In the genomic region with DNA sequence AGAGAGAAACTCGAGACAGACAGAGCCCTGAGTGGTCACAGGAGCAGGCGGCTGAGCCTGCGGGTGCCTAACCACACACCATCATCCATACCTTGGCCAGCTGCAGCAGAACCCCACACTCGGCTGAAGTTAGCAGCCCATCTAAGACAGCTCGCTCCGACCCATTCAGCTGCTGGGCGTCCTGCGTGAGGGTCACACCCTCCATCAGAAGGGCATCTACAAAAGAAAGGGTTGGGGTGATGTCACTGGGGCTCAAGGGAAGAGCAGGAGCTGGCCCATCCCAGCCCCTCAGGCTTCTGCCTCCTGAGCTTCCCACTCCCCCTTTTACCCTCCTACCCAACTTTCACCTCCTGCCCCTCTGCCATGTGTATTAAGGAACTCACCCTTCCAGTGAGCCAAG, we compare ENCODE assay signal across 27 mouse cellular contexts. TPM values are rescaled to one million over a fixed set of nuclear protein-coding genes. Genes with fewer than 3 reads are reported as not detected.
DNase-seq lines count a peak whose midpoint lies in the region; ATAC-seq and TF ChIP-seq lines count a peak whose summit lies in the region.
"Had no signal": no experiment of that assay in that cellular context is flagged by ENCODE, and none has a peak within 500 bp of the region (broad histone marks: within the 10 kb centered on the region; RNA-seq: fewer than 3 reads in every experiment).

No protein-coding gene starts in this region.

- peaks cover 48% of the 10 kb centered on the region for H3K36me3 ChIP-seq in forebrain, embryonic 10.5 days (replicated peaks)
- H3K36me3 ChIP-seq in forebrain, embryonic 16.5 days (ENCODE audit: control insufficient read depth, insufficient read depth) = peaks cover 5% of the 10 kb centered on the region; the same call in 1 of the 2 replicates
- H3K36me3 ChIP-seq in E14TG2a.4 (ENCODE audit: insufficient read depth, low read length) (no peaks in the 10 kb centered on the region), ES-E14 (ENCODE audit: control insufficient read depth, insufficient read depth, low read length, poor library complexity, severe bottlenecking) (no peaks in the 10 kb centered on the region)
- peaks cover 28% of the 10 kb centered on the region for H3K36me3 ChIP-seq in hindbrain, embryonic 14.5 days (replicated peaks; ENCODE audit: control insufficient read depth, insufficient read depth)
- H3K36me3 ChIP-seq: G1E had no signal

- in situ Hi-C loops in ES-E14 (cut with MboI; ENCODE audit: low sequenced_read_pairs in 2 of 2, unreplicated experiment in 2 of 2) = no loop called here

- 0 out of 2 replicates have a peak, but pooled peaks cover 5% of the 10 kb centered on the region for H3K27me3 ChIP-seq in forebrain, embryonic 10.5 days (ENCODE audit: poor library complexity, severe bottlenecking)
- no peaks in the 10 kb centered on the region for H3K27me3 ChIP-seq in forebrain, embryonic 16.5 days (replicated peaks; ENCODE audit: control insufficient read depth, insufficient read depth, low read length)
- peaks cover 30% of the 10 kb centered on the region for H3K27me3 ChIP-seq in E14TG2a.4 (ENCODE audit: insufficient read depth, low read length)
- H3K27me3 ChIP-seq in hindbrain, embryonic 14.5 days (ENCODE audit: control insufficient read depth, insufficient read depth, low read length) = no peaks in the 10 kb centered on the region
- H3K27me3 ChIP-seq: embryonic facial prominence, embryonic 12.5 days; embryonic facial prominence, embryonic 15.5 days; forebrain, embryonic 12.5 days; forebrain, embryonic 15.5 days; heart, embryonic 13.5 days; hindbrain, embryonic 15.5 days had no signal

- no peak for TF ChIP-seq CTCF in E14TG2a.4 (conservative IDR thresholded peaks at IDR 0.05; ENCODE audit: low read length)
- TF ChIP-seq CTCF in left cerebral cortex, adult 2 months (IDR thresholded peaks at IDR 0.05) = no peak

- DNase-seq in forebrain, embryonic 10.5 days (ENCODE audit: extremely low spot score, low spot score) = no peak
- DNase-seq in ES-E14 (ENCODE audit: low read depth, low spot score) = peak; percentile 61
- peak; percentile 84 for DNase-seq in ZHBTc4 (ENCODE audit: low read depth, low spot score)
- no peak for DNase-seq in hindbrain, embryonic 14.5 days (ENCODE audit: low spot score)
- no peak for DNase-seq in left cerebral cortex, adult 2 months (ENCODE audit: extremely low spot score in 1 of 2, low spot score in 2 of 2)
- DNase-seq: adrenal gland, adult 2 months; adrenal gland, postnatal 14 days; cerebellum, adult 11 months; cerebellum, adult 2 months; cerebellum, postnatal 25 days; gastrocnemius, postnatal 10 days; gastrocnemius, postnatal 36 days; heart, adult 2 months; heart, postnatal 14 days; heart, postnatal 4 days had no signal

- no peak overlapping the region for H3K4me3 ChIP-seq in forebrain, embryonic 10.5 days
- no peak overlapping the region for H3K4me3 ChIP-seq in forebrain, embryonic 16.5 days (replicated peaks; ENCODE audit: low read length)
- peak overlapping the region; percentile 45 for H3K4me3 ChIP-seq in E14TG2a.4 (replicated peaks; ENCODE audit: low read length)
- H3K4me3 ChIP-seq in ES-E14 (ENCODE audit: insufficient read depth in 1 of 2, low read depth in 1 of 2, low read length in 2 of 2, poor library complexity in 1 of 2, severe bottlenecking in 1 of 2) = 0 out of 4 replicates have a peak overlapping the region, but pooled peaks of 1 of the 2 experiments have one; percentile 0
- no peak overlapping the region for H3K4me3 ChIP-seq in hindbrain, embryonic 14.5 days (replicated peaks; ENCODE audit: low read length)
- no peak overlapping the region for H3K4me3 ChIP-seq in left cerebral cortex, adult 2 months
- H3K4me3 ChIP-seq: embryonic facial prominence, embryonic 12.5 days; embryonic facial prominence, embryonic 15.5 days; forebrain, embryonic 12.5 days; forebrain, embryonic 15.5 days; heart, adult 2 months; heart, embryonic 10.5 days; heart, embryonic 13.5 days; hindbrain, embryonic 15.5 days had no signal

- 52% methylated on average over 8 of the region's 8 CpGs for WGBS in forebrain, embryonic 10.5 days
- WGBS in forebrain, embryonic 16.5 days = 68% methylated on average over 8 of the region's 8 CpGs
- WGBS in hindbrain, embryonic 14.5 days = 43% methylated on average over 8 of the region's 8 CpGs

- no peaks in the 10 kb centered on the region for H3K9me3 ChIP-seq in forebrain, embryonic 10.5 days
- no peaks in the 10 kb centered on the region for H3K9me3 ChIP-seq in forebrain, embryonic 16.5 days (ENCODE audit: control insufficient read depth, low read length)
- H3K9me3 ChIP-seq in E14TG2a.4 (ENCODE audit: low read length) = no peaks in the 10 kb centered on the region
- H3K9me3 ChIP-seq in ES-E14 (ENCODE audit: control insufficient read depth, insufficient read depth, low read depth, low read length) = no peaks in the 10 kb centered on the region
- no peaks in the 10 kb centered on the region for H3K9me3 ChIP-seq in hindbrain, embryonic 14.5 days (ENCODE audit: control insufficient read depth, low read length)
- H3K9me3 ChIP-seq: embryonic facial prominence, embryonic 12.5 days; embryonic facial prominence, embryonic 15.5 days; forebrain, embryonic 12.5 days; forebrain, embryonic 15.5 days; G1E; heart, embryonic 10.5 days; heart, embryonic 13.5 days; hindbrain, embryonic 15.5 days had no signal

- no peak for ATAC-seq in forebrain, embryonic 16.5 days
- ATAC-seq in hindbrain, embryonic 14.5 days (ENCODE audit: low FRiP score) = no peak
- ATAC-seq: forebrain, embryonic 15.5 days had no signal

- intact Hi-C loops in left cerebral cortex, adult 2 months (cut with DNase I) = no loop called here

- H3K4me1 ChIP-seq in forebrain, embryonic 10.5 days = peaks cover 14% of the 10 kb centered on the region
- peaks cover 2% of the 10 kb centered on the region for H3K4me1 ChIP-seq in forebrain, embryonic 16.5 days (replicated peaks; ENCODE audit: control insufficient read depth, insufficient read depth, low read length)
- H3K4me1 ChIP-seq in E14TG2a.4 (replicated peaks; ENCODE audit: low read depth, low read length) (peaks cover 66% of the 10 kb centered on the region), ES-E14 (ENCODE audit: control insufficient read depth in 2 of 2, insufficient read depth in 2 of 2, low read length in 2 of 2, poor library complexity in 1 of 2) (peaks cover 0 to 19% of the 10 kb centered on the region in 2 experiments; a peak in 2 of 4 replicates)
- H3K4me1 ChIP-seq in hindbrain, embryonic 14.5 days (replicated peaks; ENCODE audit: control insufficient read depth, insufficient read depth, low read length) = peaks cover 2% of the 10 kb centered on the region; the same call in 1 of the 2 replicates

- peak overlapping the region; percentile 7; the same call in 1 of the 2 replicates for H3K27ac ChIP-seq in forebrain, embryonic 10.5 days
- no peak overlapping the region for H3K27ac ChIP-seq in forebrain, embryonic 16.5 days (ENCODE audit: low read length)
- H3K27ac ChIP-seq in ES-E14 (ENCODE audit: insufficient read depth, low read depth, low read length, poor library complexity, severe bottlenecking) = no peak overlapping the region
- H3K27ac ChIP-seq in hindbrain, embryonic 14.5 days = no peak overlapping the region
- no peak overlapping the region for H3K27ac ChIP-seq in left cerebral cortex, adult 2 months
- H3K27ac ChIP-seq: embryonic facial prominence, embryonic 12.5 days; embryonic facial prominence, embryonic 15.5 days; forebrain, embryonic 12.5 days; forebrain, embryonic 15.5 days; heart, adult 2 months; heart, embryonic 10.5 days; heart, embryonic 13.5 days; hindbrain, embryonic 15.5 days had no signal

- H3K4me2 ChIP-seq in forebrain, embryonic 16.5 days (ENCODE audit: low read length) = no peak overlapping the region
- no peak overlapping the region for H3K4me2 ChIP-seq in hindbrain, embryonic 14.5 days (replicated peaks)
- H3K4me2 ChIP-seq: embryonic facial prominence, embryonic 12.5 days; embryonic facial prominence, embryonic 15.5 days; forebrain, embryonic 12.5 days; forebrain, embryonic 15.5 days; heart, embryonic 13.5 days; hindbrain, embryonic 15.5 days had no signal

- no peak overlapping the region for H3K9ac ChIP-seq in forebrain, embryonic 16.5 days (replicated peaks; ENCODE audit: low read depth, low read length)
- H3K9ac ChIP-seq in ES-E14 (ENCODE audit: insufficient read depth, low read depth, low read length, poor library complexity, severe bottlenecking) = no peak overlapping the region
- H3K9ac ChIP-seq in hindbrain, embryonic 14.5 days = no peak overlapping the region
- H3K9ac ChIP-seq: embryonic facial prominence, embryonic 12.5 days; embryonic facial prominence, embryonic 15.5 days; forebrain, embryonic 12.5 days; forebrain, embryonic 15.5 days; heart, embryonic 13.5 days; hindbrain, embryonic 15.5 days had no signal

RNA-seq across cellular contexts. Expression of a gene that starts 7.0 kb away (rescaled TPM):
- polyA plus RNA-seq in forebrain, embryonic 10.5 days (2016; fragmentation: Nextera tagmentation; extraction: Ambion mirVana) = 9.7 TPM in 2 replicates
- polyA plus RNA-seq in forebrain, embryonic 16.5 days (2015; fragmentation: Nextera tagmentation; extraction: Ambion mirVana) = 13.0 and 16.8 TPM in 2 replicates
- 10.1 and 15.6 TPM in 2 replicates for total RNA-seq in ES-E14 (2012; rRNA removed)
- 13.3 and 17.6 TPM in 2 replicates for polyA plus RNA-seq in hindbrain, embryonic 14.5 days (2014; fragmentation: Nextera tagmentation; extraction: Ambion mirVana)
- total RNA-seq in left cerebral cortex, adult 2 months (2021) = 10 to 100 TPM; 29.1 to 33.1 TPM
- total RNA-seq: G1E had no signal
- polyA plus RNA-seq: G1E had no signal

RNA-seq across cellular contexts. Expression of a gene that starts 10.5 kb away (rescaled TPM):
- polyA plus RNA-seq in forebrain, embryonic 10.5 days (2016; fragmentation: Nextera tagmentation; extraction: Ambion mirVana) = 0.32 and 0.42 TPM in 2 replicates
- polyA plus RNA-seq in forebrain, embryonic 16.5 days (2015; fragmentation: Nextera tagmentation; extraction: Ambion mirVana) = 0.42 and 0.75 TPM in 2 replicates
- 0.32 TPM in 1 of 2 replicates, not detected in the other for total RNA-seq in ES-E14 (2012; rRNA removed)
- polyA plus RNA-seq in hindbrain, embryonic 14.5 days (2014; fragmentation: Nextera tagmentation; extraction: Ambion mirVana) = 0.21 and 1.2 TPM in 2 replicates
- total RNA-seq in left cerebral cortex, adult 2 months (2021) = not detected
- total RNA-seq: common myeloid progenitor, adult 5-6 weeks; granulocyte monocyte progenitor cell, adult 5-6 weeks had no signal
- polyA plus RNA-seq: G1E had no signal

RNA-seq across cellular contexts. Expression of a gene that starts 13.2 kb away (rescaled TPM):
- 2.1 and 2.5 TPM in 2 replicates for polyA plus RNA-seq in forebrain, embryonic 10.5 days (2016; fragmentation: Nextera tagmentation; extraction: Ambion mirVana)
- polyA plus RNA-seq in forebrain, embryonic 16.5 days (2015; fragmentation: Nextera tagmentation; extraction: Ambion mirVana) = 21.8 and 28.8 TPM in 2 replicates
- total RNA-seq in ES-E14 (2012; rRNA removed) = 1.7 and 3.1 TPM in 2 replicates
- 16.6 and 17.6 TPM in 2 replicates for polyA plus RNA-seq in hindbrain, embryonic 14.5 days (2014; fragmentation: Nextera tagmentation; extraction: Ambion mirVana)
- total RNA-seq in left cerebral cortex, adult 2 months (2021) = 100 to 1,000 TPM; 231 to 248 TPM
- polyA plus RNA-seq: G1E had no signal

RNA-seq across cellular contexts. Expression of a gene that starts 21.2 kb away (rescaled TPM):
- 271 and 298 TPM in 2 replicates for polyA plus RNA-seq in forebrain, embryonic 10.5 days (2016; fragmentation: Nextera tagmentation; extraction: Ambion mirVana)
- 69.7 and 76.7 TPM in 2 replicates for polyA plus RNA-seq in forebrain, embryonic 16.5 days (2015; fragmentation: Nextera tagmentation; extraction: Ambion mirVana)
- 128 and 137 TPM in 2 replicates for total RNA-seq in ES-E14 (2012; rRNA removed)
- polyA plus RNA-seq in hindbrain, embryonic 14.5 days (2014; fragmentation: Nextera tagmentation; extraction: Ambion mirVana) = 29.3 and 36.2 TPM in 2 replicates
- total RNA-seq in left cerebral cortex, adult 2 months (2021) = under 1 TPM; 0.63 to 0.66 TPM

RNA-seq across cellular contexts. Expression of a gene that starts 21.3 kb away (rescaled TPM):
- polyA plus RNA-seq in forebrain, embryonic 10.5 days (2016; fragmentation: Nextera tagmentation; extraction: Ambion mirVana) = 214 and 215 TPM in 2 replicates
- 203 and 216 TPM in 2 replicates for polyA plus RNA-seq in forebrain, embryonic 16.5 days (2015; fragmentation: Nextera tagmentation; extraction: Ambion mirVana)
- 149 and 150 TPM in 2 replicates for total RNA-seq in ES-E14 (2012; rRNA removed)
- 180 and 182 TPM in 2 replicates for polyA plus RNA-seq in hindbrain, embryonic 14.5 days (2014; fragmentation: Nextera tagmentation; extraction: Ambion mirVana)
- 100 to 1,000 TPM; 184 to 190 TPM for total RNA-seq in left cerebral cortex, adult 2 months (2021)

Comparison
In these comparisons a context has a peak if more than half of its experiments do, and no peak if none do; other contexts are left out.
1. DNase-seq: peak in ES-E14 (single experiment) and ZHBTc4 (single experiment); none in forebrain, embryonic 10.5 days (single experiment), hindbrain, embryonic 14.5 days (single experiment) and left cerebral cortex, adult 2 months (0 of 2).